Mouse (Mus musculus): ENCODE measurements at regions not wholly inside any gene's neighbourhood (a gene's known extent, or its start where the extent isn't known, plus 50 kb on each side); places are given as distances from the start of the nearest gene placed in this dataset.

DNA sequence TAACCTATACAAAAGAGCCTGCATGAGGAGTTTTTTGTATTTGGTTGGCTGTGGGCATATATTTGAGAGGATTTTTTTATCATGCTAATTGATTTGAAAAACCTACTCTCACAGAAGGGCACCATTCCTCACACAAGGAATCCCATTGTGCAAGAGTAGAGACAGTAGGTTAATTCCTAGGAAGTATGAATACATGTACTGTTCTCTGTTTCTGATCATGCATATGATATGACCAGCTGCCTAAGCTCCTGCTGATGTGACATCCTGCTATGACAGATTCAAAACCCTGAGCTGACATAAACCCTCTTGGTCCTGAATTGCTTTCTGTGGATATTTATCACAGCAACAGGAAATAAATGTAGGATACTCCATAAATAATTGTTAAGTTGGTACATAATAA, 1048.0 kb downstream of the D3Ertd751e start:
- no peak for TF ChIP-seq CTCF (IDR thresholded peaks at IDR 0.05; ENCODE audit: borderline replicate concordance, insufficient read depth, low read length)
- TF ChIP-seq POLR2A (IDR thresholded peaks at IDR 0.05; ENCODE audit: low read depth, low read length) = no peak
- H3K4me3 ChIP-seq (ENCODE audit: insufficient read depth, low read length) = no peak overlapping the region
- no peak overlapping the region for H3K27ac ChIP-seq (ENCODE audit: insufficient read depth, low read length)
- no peaks in the 10 kb centered on the region for H3K4me1 ChIP-seq (ENCODE audit: control insufficient read depth, insufficient read depth, low read length)

- no peaks in the 10 kb centered on the region for H3K4me1 ChIP-seq (ENCODE audit: control insufficient read depth, insufficient read depth, low read length)
- no peak overlapping the region for H3K4me3 ChIP-seq (ENCODE audit: insufficient read depth, low read length)
- TF ChIP-seq POLR2A (IDR thresholded peaks at IDR 0.05; ENCODE audit: low read depth, low read length) (no peak), CTCF (IDR thresholded peaks at IDR 0.05; ENCODE audit: borderline replicate concordance, insufficient read depth, low read length) (no peak)
- no peak overlapping the region for H3K27ac ChIP-seq (ENCODE audit: insufficient read depth, low read length)
Observed at GRCm38 (mm10) chr3:42791878-42792277, 1049.5 kb downstream of the D3Ertd751e start.

- TF ChIP-seq POLR2A (IDR thresholded peaks at IDR 0.05; ENCODE audit: low read depth, low read length) (no peak), CTCF (IDR thresholded peaks at IDR 0.05; ENCODE audit: borderline replicate concordance, insufficient read depth, low read length) (no peak)
- Histone ChIP-seq H3K4me1 (ENCODE audit: control insufficient read depth, insufficient read depth, low read length) (no peaks in the 10 kb centered on the region), H3K4me3 (ENCODE audit: insufficient read depth, low read length) (no peak overlapping the region), H3K27ac (ENCODE audit: insufficient read depth, low read length) (no peak overlapping the region)
Observed at GRCm38 (mm10) chr3:42830456-42830855, 1088.0 kb downstream of the D3Ertd751e start.

DNA sequence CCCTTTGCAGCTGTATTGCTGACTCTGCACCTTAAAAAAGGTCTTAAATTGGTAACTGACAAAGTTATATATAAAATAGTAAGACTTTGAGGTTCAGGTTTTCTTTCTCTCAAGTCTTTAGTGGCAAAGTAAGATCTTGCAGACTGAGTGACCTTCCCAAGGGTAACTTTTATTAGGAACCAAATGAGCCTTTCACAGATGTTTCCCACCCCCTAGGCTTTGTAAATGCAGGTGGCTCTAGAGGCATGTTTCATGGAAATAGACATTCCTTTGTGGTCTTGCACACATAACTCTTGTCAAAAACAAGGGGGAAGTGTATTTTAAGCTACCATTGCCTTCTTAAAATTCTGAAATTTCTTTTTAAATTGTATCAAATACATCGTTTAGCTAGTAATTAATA, 1125.0 kb downstream of the D3Ertd751e start:
- H3K27ac ChIP-seq (ENCODE audit: insufficient read depth, low read length) = no peak overlapping the region
- no peak for TF ChIP-seq POLR2A (IDR thresholded peaks at IDR 0.05; ENCODE audit: low read depth, low read length)
- TF ChIP-seq CTCF (IDR thresholded peaks at IDR 0.05; ENCODE audit: borderline replicate concordance, insufficient read depth, low read length) = no peak
- H3K4me3 ChIP-seq (ENCODE audit: insufficient read depth, low read length) = no peak overlapping the region
- no peaks in the 10 kb centered on the region for H3K4me1 ChIP-seq (ENCODE audit: control insufficient read depth, insufficient read depth, low read length)

DNA sequence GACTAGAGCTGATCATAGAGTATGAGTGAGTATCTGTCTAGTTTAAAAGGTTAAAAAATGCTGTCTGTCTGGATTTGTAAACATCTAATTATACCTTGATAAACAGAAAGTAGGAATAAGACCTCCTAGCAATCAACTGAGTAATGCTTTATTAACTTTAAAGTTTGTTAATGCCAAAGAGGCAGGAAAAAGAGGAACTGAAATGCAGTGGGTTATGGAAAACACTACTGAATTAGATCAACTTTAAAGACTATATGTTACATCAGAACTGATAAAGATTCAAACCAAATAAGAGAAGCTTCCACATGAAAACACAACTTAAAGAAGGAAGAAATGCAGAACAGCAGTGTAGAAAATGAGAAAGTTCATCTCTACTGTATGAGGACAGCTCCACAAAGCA, 1136.6 kb downstream of the D3Ertd751e start:
- Histone ChIP-seq H3K4me3 (ENCODE audit: insufficient read depth, low read length) (no peak overlapping the region), H3K4me1 (ENCODE audit: control insufficient read depth, insufficient read depth, low read length) (no peaks in the 10 kb centered on the region), H3K27ac (ENCODE audit: insufficient read depth, low read length) (no peak overlapping the region)
- no peak for TF ChIP-seq POLR2A (IDR thresholded peaks at IDR 0.05; ENCODE audit: low read depth, low read length)
- TF ChIP-seq CTCF (IDR thresholded peaks at IDR 0.05; ENCODE audit: borderline replicate concordance, insufficient read depth, low read length) = no peak

DNA sequence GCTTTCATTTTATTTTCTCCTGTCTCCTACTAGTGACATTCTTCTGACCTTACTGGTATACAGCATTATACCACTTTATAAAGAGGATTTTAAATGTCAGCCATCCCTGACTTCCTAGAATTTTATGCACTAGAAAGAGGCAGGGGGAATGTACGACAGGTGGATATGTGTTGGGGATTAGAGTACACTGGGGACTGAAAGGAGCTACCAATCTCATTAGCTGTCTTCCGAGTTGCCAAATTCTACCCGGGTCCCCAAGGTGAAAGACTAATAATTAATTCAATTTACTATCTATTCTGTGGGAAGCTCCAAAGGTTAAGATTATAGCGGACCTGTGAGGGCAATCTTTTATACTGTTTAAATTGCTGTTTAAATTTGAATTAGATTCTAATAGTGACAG, 1142.1 kb downstream of the D3Ertd751e start:
- Histone ChIP-seq H3K4me1 (ENCODE audit: control insufficient read depth, insufficient read depth, low read length) (no peaks in the 10 kb centered on the region), H3K4me3 (ENCODE audit: insufficient read depth, low read length) (no peak overlapping the region), H3K27ac (ENCODE audit: insufficient read depth, low read length) (no peak overlapping the region)
- TF ChIP-seq CTCF (IDR thresholded peaks at IDR 0.05; ENCODE audit: borderline replicate concordance, insufficient read depth, low read length) = no peak
- no peak for TF ChIP-seq POLR2A (IDR thresholded peaks at IDR 0.05; ENCODE audit: low read depth, low read length)

DNA sequence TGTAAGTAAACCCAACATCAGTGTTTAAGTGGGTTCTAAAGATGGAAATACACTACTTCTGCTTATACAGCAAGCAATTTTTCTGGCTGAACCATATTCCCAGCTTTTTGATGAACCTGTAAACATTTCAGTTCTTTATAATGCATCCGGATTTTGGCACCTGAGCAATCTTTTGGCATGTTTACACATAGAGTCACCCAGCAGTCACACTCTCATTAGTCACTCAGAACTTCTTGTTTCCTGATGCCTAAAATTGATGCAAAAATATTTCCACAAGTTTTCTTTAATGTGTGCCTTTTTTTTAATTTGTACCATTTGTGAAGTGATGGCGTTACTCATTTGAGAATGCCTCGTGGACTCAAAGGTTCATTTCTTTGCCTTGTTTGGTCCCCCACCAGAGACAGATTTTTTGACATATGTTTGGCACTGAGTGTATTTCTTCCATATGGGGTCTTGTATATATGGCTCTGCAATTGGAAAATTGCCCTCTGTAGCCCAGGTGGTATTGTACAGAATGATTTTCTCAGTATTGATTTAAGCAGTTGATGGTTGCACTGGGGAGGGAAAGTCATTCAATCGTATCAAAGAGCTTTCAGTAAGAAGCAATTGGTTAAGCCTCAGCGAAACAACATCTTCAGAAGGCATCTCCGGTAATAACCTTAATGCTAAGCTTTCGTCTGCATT, 1149.7 kb downstream of the D3Ertd751e start:
- Histone ChIP-seq H3K4me1 (ENCODE audit: control insufficient read depth, insufficient read depth, low read length) (no peaks in the 10 kb centered on the region), H3K27ac (ENCODE audit: insufficient read depth, low read length) (no peak overlapping the region), H3K4me3 (ENCODE audit: insufficient read depth, low read length) (no peak overlapping the region)
- TF ChIP-seq CTCF (IDR thresholded peaks at IDR 0.05; ENCODE audit: borderline replicate concordance, insufficient read depth, low read length) (no peak), POLR2A (IDR thresholded peaks at IDR 0.05; ENCODE audit: low read depth, low read length) (no peak)

GRCm38 (mm10) chr3:42895787-42896186, 1153.4 kb downstream of the D3Ertd751e start:
- Histone ChIP-seq H3K27ac (ENCODE audit: insufficient read depth, low read length) (no peak overlapping the region), H3K4me1 (ENCODE audit: control insufficient read depth, insufficient read depth, low read length) (no peaks in the 10 kb centered on the region), H3K4me3 (ENCODE audit: insufficient read depth, low read length) (no peak overlapping the region)
- TF ChIP-seq POLR2A (IDR thresholded peaks at IDR 0.05; ENCODE audit: low read depth, low read length) (no peak), CTCF (IDR thresholded peaks at IDR 0.05; ENCODE audit: borderline replicate concordance, insufficient read depth, low read length) (no peak)

GRCm38 (mm10) chr3:42897936-42898335, 1155.5 kb downstream of the D3Ertd751e start:
- Histone ChIP-seq H3K4me3 (ENCODE audit: insufficient read depth, low read length) (no peak overlapping the region), H3K27ac (ENCODE audit: insufficient read depth, low read length) (no peak overlapping the region), H3K4me1 (ENCODE audit: control insufficient read depth, insufficient read depth, low read length) (no peaks in the 10 kb centered on the region)
- TF ChIP-seq POLR2A (IDR thresholded peaks at IDR 0.05; ENCODE audit: low read depth, low read length) (no peak), CTCF (IDR thresholded peaks at IDR 0.05; ENCODE audit: borderline replicate concordance, insufficient read depth, low read length) (no peak)

DNA sequence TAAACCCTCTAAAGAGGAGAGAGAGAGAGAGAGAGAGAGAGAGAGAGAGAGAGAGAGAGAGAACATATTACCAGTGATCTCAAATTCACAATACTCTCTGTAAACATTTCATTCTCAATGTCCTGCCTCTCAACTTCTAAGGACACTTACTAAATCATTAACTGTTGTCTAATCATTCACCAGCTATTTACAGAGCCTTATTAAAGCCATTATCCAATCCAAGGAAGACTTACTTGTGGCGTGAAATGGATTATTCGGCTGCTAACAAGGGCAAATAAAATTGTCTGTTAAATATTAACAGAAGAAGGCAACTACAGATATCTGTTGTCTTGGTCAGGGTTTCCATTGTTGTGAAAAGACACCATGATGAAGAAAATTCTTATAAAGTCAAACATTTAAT, 1156.5 kb downstream of the D3Ertd751e start:
- TF ChIP-seq CTCF (IDR thresholded peaks at IDR 0.05; ENCODE audit: borderline replicate concordance, insufficient read depth, low read length) = no peak
- no peak for TF ChIP-seq POLR2A (IDR thresholded peaks at IDR 0.05; ENCODE audit: low read depth, low read length)
- H3K4me3 ChIP-seq (ENCODE audit: insufficient read depth, low read length) = no peak overlapping the region
- H3K4me1 ChIP-seq (ENCODE audit: control insufficient read depth, insufficient read depth, low read length) = no peaks in the 10 kb centered on the region
- H3K27ac ChIP-seq (ENCODE audit: insufficient read depth, low read length) = no peak overlapping the region
